Mouse (Mus musculus): ENCODE measurements around the gene Nrbp1.

GRCm38 (mm10) chr5:31294964-31295605 is 54.4 kb downstream of the Nrbp1 start:
- TF ChIP-seq EP300 (IDR thresholded peaks at IDR 0.05; ENCODE audit: low read depth) (no peak), CTCF (IDR thresholded peaks at IDR 0.05; ENCODE audit: low read depth) (no peak)
